Mouse (Mus musculus): ENCODE data around the gene Mmachc. TPM values are rescaled to one million over a fixed set of nuclear protein-coding genes. Genes with fewer than 3 reads are reported as not detected.

Gene Mmachc
- total and polyA plus RNA-seq, 3 experiments = 10.0 to 32.1 (median 15.4) TPM

- Histone ChIP-seq H3K79me2 (replicated peaks; ENCODE audit: control insufficient read depth, extremely low read depth, insufficient read depth, poor library complexity, severe bottlenecking) (no peaks in the 10 kb centered on the region), H3K4me2 (ENCODE audit: insufficient read depth, low read depth, poor library complexity, severe bottlenecking) (no peak overlapping the region), H3K27ac (ENCODE audit: insufficient read depth, low read depth) (no peak overlapping the region), H3K9ac (ENCODE audit: insufficient read depth, low read depth) (no peak overlapping the region), H3K4me3 (replicated peaks in 1 of 3; ENCODE audit: low read depth in 2 of 3, low read length in 2 of 3, poor library complexity in 1 of 3) (no peak overlapping the region), H3K9me3 (replicated peaks; ENCODE audit: low read length) (no peaks in the 10 kb centered on the region), H3K36me3 (replicated peaks in 1 of 2; ENCODE audit: control insufficient read depth in 1 of 2, insufficient read depth in 1 of 2, low read length in 1 of 2) (no peaks in the 10 kb centered on the region), H3K4me1 (ENCODE audit: control insufficient read depth in 1 of 2, insufficient read depth in 2 of 2) (no peaks in the 10 kb centered on the region), H3K27me3 (replicated peaks) (no peaks in the 10 kb centered on the region)
- no peak for DNase-seq (ENCODE audit: extremely low read depth)
- in situ Hi-C loops (cut with MboI; ENCODE audit: low pct_ligation_motif_present, low pct_unique_long_range_greater_than_20kb, low sequenced_read_pairs) = no loop called here
- dilution Hi-C loops (cut with MboI; ENCODE audit: extremely low pct_ligation_motif_present, extremely low pct_unique_long_range_greater_than_20kb, low sequenced_read_pairs) = no loop called here
- TF ChIP-seq ELF1 (IDR thresholded peaks at IDR 0.05; ENCODE audit: low read depth, low read length) (no peak), TCF12 (IDR thresholded peaks at IDR 0.05; ENCODE audit: low read depth, low read length) (no peak), POLR2AphosphoS2 (IDR thresholded peaks at IDR 0.05; ENCODE audit: low read depth, low read length) (no peak), CTCF (conservative IDR thresholded peaks at IDR 0.05 in 1 of 2, IDR thresholded peaks at IDR 0.05 in 1 of 2; ENCODE audit: low read depth in 2 of 2, low read length in 2 of 2) (no peak), UBTF (IDR thresholded peaks at IDR 0.05; ENCODE audit: low read depth, low read length) (no peak), TBP (conservative IDR thresholded peaks at IDR 0.05; ENCODE audit: low read depth, low read length) (no peak), MAX (IDR thresholded peaks at IDR 0.05; ENCODE audit: low read length) (no peak), ZNF384 (IDR thresholded peaks at IDR 0.05; ENCODE audit: low read depth, low read length) (no peak), ZC3H11A (IDR thresholded peaks at IDR 0.05; ENCODE audit: low read depth, low read length) (no peak)
Observed at GRCm38 (mm10) chr4:116734996-116735395, 26.8 kb upstream of the Mmachc start.

DNA sequence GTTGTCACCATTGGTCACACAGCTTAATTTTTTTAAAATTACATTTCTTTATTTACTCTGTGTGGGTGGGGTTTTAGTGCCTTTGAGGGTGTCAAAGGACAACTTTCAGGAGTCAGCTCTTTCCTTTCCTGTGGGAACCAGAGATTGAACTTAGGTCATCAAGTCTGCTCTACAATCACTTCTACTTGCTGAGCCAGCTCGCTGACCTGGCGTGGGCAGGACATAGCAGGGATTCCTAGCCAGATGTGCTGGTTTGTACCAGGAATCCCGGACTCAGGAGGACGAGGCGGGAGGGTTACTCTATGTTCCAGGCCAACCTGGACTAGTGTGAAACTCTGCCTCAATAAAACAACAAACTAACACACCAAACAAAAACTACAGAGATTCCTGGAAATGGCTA is 24.1 kb upstream of the Mmachc start:
- Histone ChIP-seq H3K36me3 (replicated peaks in 1 of 2; ENCODE audit: control insufficient read depth in 1 of 2, insufficient read depth in 1 of 2, low read length in 1 of 2) (no peaks in the 10 kb centered on the region), H3K4me1 (ENCODE audit: control insufficient read depth in 1 of 2, insufficient read depth in 2 of 2) (no peaks in the 10 kb centered on the region), H3K79me2 (replicated peaks; ENCODE audit: control insufficient read depth, extremely low read depth, insufficient read depth, poor library complexity, severe bottlenecking) (no peaks in the 10 kb centered on the region), H3K27me3 (replicated peaks) (no peaks in the 10 kb centered on the region), H3K4me3 (replicated peaks in 1 of 3; ENCODE audit: low read depth in 2 of 3, low read length in 2 of 3, poor library complexity in 1 of 3) (no peak overlapping the region), H3K27ac (ENCODE audit: insufficient read depth, low read depth) (no peak overlapping the region), H3K9me3 (replicated peaks; ENCODE audit: low read length) (no peaks in the 10 kb centered on the region), H3K4me2 (ENCODE audit: insufficient read depth, low read depth, poor library complexity, severe bottlenecking) (no peak overlapping the region), H3K9ac (ENCODE audit: insufficient read depth, low read depth) (no peak overlapping the region)
- dilution Hi-C loops (cut with MboI; ENCODE audit: extremely low pct_ligation_motif_present, extremely low pct_unique_long_range_greater_than_20kb, low sequenced_read_pairs) (no loop called here), in situ Hi-C loops (cut with MboI; ENCODE audit: low pct_ligation_motif_present, low pct_unique_long_range_greater_than_20kb, low sequenced_read_pairs) (no loop called here)
- no peak for DNase-seq (ENCODE audit: extremely low read depth)
- TF ChIP-seq E2F4 (IDR thresholded peaks at IDR 0.05; ENCODE audit: insufficient replicate concordance, low read depth, low read length) (no peak), JUND (conservative IDR thresholded peaks at IDR 0.05; ENCODE audit: low read depth, low read length) (no peak), USF2 (conservative IDR thresholded peaks at IDR 0.05; ENCODE audit: low read depth, low read length) (no peak), ETS1 (conservative IDR thresholded peaks at IDR 0.05; ENCODE audit: low read depth, low read length) (no peak)

DNA sequence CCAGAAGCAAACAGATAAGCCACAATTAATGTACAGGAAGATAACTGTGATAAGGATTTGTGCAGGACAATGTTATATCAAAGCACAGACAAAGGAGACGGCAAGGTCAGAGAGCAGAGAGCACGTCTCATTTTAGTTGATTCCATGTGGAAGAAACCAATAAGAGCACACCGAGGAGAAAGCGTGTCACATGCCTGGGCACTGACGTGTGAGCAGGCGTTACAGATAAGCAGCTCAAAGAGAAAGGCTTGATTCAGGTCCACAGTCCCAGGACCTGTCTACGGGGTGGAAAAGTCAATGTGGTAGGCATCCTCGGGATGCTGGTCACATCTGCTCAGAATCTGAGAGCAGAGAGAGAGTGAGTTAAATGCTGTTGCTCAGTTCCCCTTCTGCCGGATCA is 22.9 kb upstream of the Mmachc start:
- Histone ChIP-seq H3K9me3 (replicated peaks; ENCODE audit: low read length) (no peaks in the 10 kb centered on the region), H3K4me1 (ENCODE audit: control insufficient read depth in 1 of 2, insufficient read depth in 2 of 2) (no peaks in the 10 kb centered on the region), H3K79me2 (replicated peaks; ENCODE audit: control insufficient read depth, extremely low read depth, insufficient read depth, poor library complexity, severe bottlenecking) (no peaks in the 10 kb centered on the region), H3K27me3 (replicated peaks) (no peaks in the 10 kb centered on the region), H3K4me2 (ENCODE audit: insufficient read depth, low read depth, poor library complexity, severe bottlenecking) (no peak overlapping the region), H3K36me3 (replicated peaks in 1 of 2; ENCODE audit: control insufficient read depth in 1 of 2, insufficient read depth in 1 of 2, low read length in 1 of 2) (no peaks in the 10 kb centered on the region), H3K27ac (ENCODE audit: insufficient read depth, low read depth) (no peak overlapping the region), H3K9ac (ENCODE audit: insufficient read depth, low read depth) (no peak overlapping the region), H3K4me3 (replicated peaks in 1 of 3; ENCODE audit: low read depth in 2 of 3, low read length in 2 of 3, poor library complexity in 1 of 3) (no peak overlapping the region)
- in situ Hi-C loops (cut with MboI; ENCODE audit: low pct_ligation_motif_present, low pct_unique_long_range_greater_than_20kb, low sequenced_read_pairs) (no loop called here), dilution Hi-C loops (cut with MboI; ENCODE audit: extremely low pct_ligation_motif_present, extremely low pct_unique_long_range_greater_than_20kb, low sequenced_read_pairs) (no loop called here)
- DNase-seq (ENCODE audit: extremely low read depth) = no peak
- TF ChIP-seq MAZ (IDR thresholded peaks at IDR 0.05; ENCODE audit: low read depth, low read length) (no peak), USF2 (conservative IDR thresholded peaks at IDR 0.05; ENCODE audit: low read depth, low read length) (no peak)

Measured in CH12.LX (cell line).